Mouse (Mus musculus) layer of hippocampus, adult 2 months (tissue): ENCODE data around the gene Ptpn1. TPM values are rescaled to one million over a fixed set of nuclear protein-coding genes. Genes with fewer than 3 reads are reported as not detected.

Experiments used
- DNase-seq, 2 experiments: peaks; one replicate each; pipeline ENCODE4 v3.0.0; 2022; ENCODE audit warnings: low spot score in 2 of 2
- H3K27ac ChIP-seq: fragments of 200-600 bp; 2 replicates; pipeline ENCODE4 v1.8.1; 2022
- H3K4me3 ChIP-seq: fragments of 200-600 bp; 2 replicates; pipeline ENCODE4 v1.8.1; 2022; ENCODE audit warnings: mild to moderate bottlenecking
- CTCF ChIP-seq: fragments of 200-600 bp; conservative IDR thresholded peaks from 2 replicates; pipeline ENCODE4 v1.8.1; 2022; ENCODE audit warnings: antibody characterized with exemption, mild to moderate bottlenecking, moderate library complexity
- total RNA-seq, 2 experiments: library from RNA; stranded (reverse); gene quantifications; 2 replicates each; pipeline ENCODE4 v1.2.3; 2021

The Ptpn1 gene
- total RNA-seq, 2 experiments from 2014 or later, result 56.3 to 64.4 TPM

DNA sequence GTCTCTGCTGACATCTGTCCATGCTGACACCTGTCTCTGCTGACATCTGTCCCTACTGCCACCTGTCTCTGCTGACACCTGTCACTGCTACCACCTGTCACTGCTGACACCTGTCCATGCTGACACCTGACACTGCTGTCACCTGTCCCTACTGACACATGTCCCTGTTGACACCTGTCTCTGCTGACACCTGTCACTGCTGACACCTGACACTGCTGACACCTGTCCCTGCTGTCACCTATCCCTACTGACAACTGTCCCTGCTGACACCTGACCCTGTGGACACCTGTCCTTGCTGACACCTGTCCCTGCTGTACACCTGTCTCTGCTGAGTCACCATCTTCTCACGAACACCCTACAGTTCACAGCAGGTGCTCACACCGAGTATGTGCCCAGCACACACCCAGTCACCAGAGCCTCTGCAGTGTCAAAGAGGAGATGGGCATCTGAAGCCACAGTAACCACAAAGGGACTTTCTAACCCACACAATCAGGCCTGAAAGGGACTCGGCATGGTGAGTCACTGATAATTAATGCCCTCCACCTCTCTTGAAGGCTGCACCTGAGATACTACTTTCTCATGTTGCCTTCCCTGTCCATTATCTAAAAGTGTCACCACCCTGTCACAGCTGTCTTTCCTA is 92.0 kb downstream of the Ptpn1 start:
- Histone ChIP-seq H3K4me3 (no peak overlapping the region), H3K27ac (no peak overlapping the region)
- no peak for DNase-seq
- no peak for TF ChIP-seq CTCF

DNA sequence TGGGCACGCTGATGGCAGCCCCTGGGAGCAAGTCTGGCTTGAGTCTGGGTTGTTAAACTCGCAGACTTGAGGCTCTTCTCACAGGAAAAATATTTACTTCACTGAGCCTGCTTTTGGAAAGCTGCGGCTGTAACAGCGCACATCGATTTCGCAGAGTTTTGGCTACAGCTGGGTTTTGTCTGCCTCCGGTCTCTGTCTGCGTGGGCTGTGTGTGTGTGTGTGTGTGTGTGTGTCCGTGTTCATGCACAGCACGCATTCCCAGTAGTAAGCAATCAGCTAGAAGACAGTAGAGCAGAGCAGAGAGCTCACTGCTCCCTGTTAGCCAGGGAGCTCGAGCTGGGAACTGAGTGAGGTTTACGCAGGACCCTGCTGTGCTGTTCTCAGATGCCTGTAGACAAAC is 93.3 kb downstream of the Ptpn1 start:
- no peak overlapping the region for H3K4me3 ChIP-seq
- H3K27ac ChIP-seq, result no peak overlapping the region
- no peak for TF ChIP-seq CTCF
- peak; percentile 61 to 68 for DNase-seq

DNA sequence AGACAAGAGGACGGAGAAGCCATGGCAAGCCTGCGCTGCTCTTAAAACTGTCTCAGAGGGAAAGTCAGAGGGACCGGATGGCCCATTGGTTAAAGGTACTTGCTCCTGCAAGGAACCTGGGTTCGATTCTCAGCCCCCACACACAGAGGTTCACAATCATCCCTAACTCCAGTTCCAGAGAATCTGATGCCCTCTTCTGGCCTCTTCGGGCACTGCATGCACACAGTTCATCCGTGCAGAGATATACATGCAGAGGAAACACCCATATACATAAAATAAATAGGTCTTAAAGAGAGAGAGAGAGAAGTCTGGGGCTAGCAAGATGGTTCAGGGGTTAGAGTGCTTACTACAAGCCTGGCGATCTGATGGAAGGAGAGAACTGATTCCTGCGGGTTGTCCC is 94.0 kb downstream of the Ptpn1 start:
- Histone ChIP-seq H3K4me3 (no peak overlapping the region), H3K27ac (no peak overlapping the region)
- peak; percentile 60 for TF ChIP-seq CTCF
- no peak for DNase-seq

DNA sequence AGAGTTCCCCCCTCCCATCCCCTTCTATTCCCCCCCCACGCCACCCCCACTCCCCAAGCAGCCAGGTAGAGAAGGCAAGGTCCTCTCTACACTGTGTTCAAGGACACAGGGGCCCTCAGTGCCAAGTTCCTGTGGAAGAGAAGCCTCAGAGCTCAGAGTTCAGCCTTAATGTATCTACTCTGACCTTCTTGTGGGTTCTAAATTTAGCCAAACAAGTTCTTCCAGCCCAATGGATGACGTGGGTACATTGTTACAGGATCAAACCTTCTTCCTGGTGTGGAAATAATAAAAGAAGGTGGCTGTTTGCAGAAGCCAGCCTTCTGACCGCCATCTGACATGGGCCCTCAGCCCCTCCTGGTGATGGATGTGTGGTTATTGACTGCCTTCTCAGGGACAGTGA is 94.6 kb downstream of the Ptpn1 start:
- H3K4me3 ChIP-seq, result no peak overlapping the region
- no peak for TF ChIP-seq CTCF
- no peak for DNase-seq
- H3K27ac ChIP-seq, result no peak overlapping the region

DNA sequence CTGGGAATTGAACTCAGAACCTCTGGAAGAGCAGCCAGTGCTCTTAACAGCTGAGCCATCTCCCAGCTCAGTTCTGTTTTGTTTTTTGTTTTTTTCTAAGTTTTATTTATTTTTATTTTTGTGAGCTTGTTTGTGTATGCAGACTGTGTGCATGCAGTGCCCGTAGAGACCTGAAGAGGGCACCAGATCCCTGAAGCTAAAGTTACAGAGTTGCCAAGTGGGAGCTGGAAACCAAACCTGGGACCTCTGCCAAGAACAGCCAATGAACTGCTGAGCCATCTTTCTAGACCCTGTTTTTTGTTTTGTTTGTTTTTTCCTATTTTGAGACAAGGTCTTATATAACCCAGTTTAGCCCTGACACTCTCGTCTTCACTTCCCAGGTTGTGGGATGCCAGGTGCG is 96.5 kb downstream of the Ptpn1 start:
- Histone ChIP-seq H3K4me3 (no peak overlapping the region), H3K27ac (no peak overlapping the region)
- no peak for DNase-seq
- TF ChIP-seq CTCF, result peak; percentile 35

Other genes starting within 250 kb of the Ptpn1 start
- gene Cebpb, start 243.1 kb upstream of the Ptpn1 start, total RNA-seq, result 10 to 100 TPM; 25.8 to 32.0 TPM
- 10 to 100 TPM; 43.6 to 46.9 TPM for gene Tmem189, start 242.2 kb upstream of the Ptpn1 start, total RNA-seq
- under 1 TPM; 0.29 to 0.31 TPM for gene Ripor3, start 78.6 kb downstream of the Ptpn1 start, total RNA-seq
- 1 to 10 TPM; 3.6 to 4.3 TPM for gene Pard6b, start 148.9 kb downstream of the Ptpn1 start, total RNA-seq